Comparison of ENCODE assay signal across 24 mouse cellular contexts in genomic region chr14:102742331-102742730, GRCm38 (mm10).
"Had no signal": no experiment of that assay in that cellular context is flagged by ENCODE, and none has a peak within 500 bp of the region (broad histone marks: within the 10 kb centered on the region; RNA-seq: fewer than 3 reads in every experiment).

No protein-coding gene starts in this region.

- H3K9ac ChIP-seq: heart, embryonic 12.5 days; hindbrain, embryonic 12.5 days; hindbrain, embryonic 14.5 days; intestine, embryonic 15.5 days; limb, embryonic 12.5 days had no signal

- H3K4me2 ChIP-seq: heart, embryonic 12.5 days; hindbrain, embryonic 12.5 days; hindbrain, embryonic 14.5 days; intestine, embryonic 15.5 days; limb, embryonic 12.5 days had no signal

- H3K4me1 ChIP-seq: heart, embryonic 10.5 days; heart, embryonic 12.5 days; hindbrain, embryonic 10.5 days; hindbrain, embryonic 12.5 days; intestine, embryonic 15.5 days; limb, embryonic 12.5 days had no signal

- ATAC-seq: hindbrain, embryonic 16.5 days; inflammation-experienced regulatory T-cells, adult 6 months; intestine, embryonic 15.5 days; intestine, postnatal 0 days had no signal

- H3K27ac ChIP-seq: gastrocnemius, adult 2 months; heart, embryonic 10.5 days; hindbrain, embryonic 10.5 days; hindbrain, embryonic 12.5 days; hindbrain, embryonic 14.5 days; intestine, embryonic 15.5 days; limb, embryonic 10.5 days; limb, embryonic 12.5 days had no signal

- H3K27me3 ChIP-seq: heart, embryonic 12.5 days; hindbrain, embryonic 12.5 days; intestine, embryonic 15.5 days; limb, embryonic 12.5 days had no signal

- H3K4me3 ChIP-seq: gastrocnemius, adult 2 months; heart, embryonic 10.5 days; heart, embryonic 12.5 days; hindbrain, embryonic 10.5 days; hindbrain, embryonic 12.5 days; intestine, embryonic 15.5 days; limb, embryonic 10.5 days; limb, embryonic 12.5 days had no signal

- H3K36me3 ChIP-seq: heart, embryonic 10.5 days; heart, embryonic 12.5 days; hindbrain, embryonic 10.5 days; hindbrain, embryonic 12.5 days; intestine, embryonic 15.5 days; limb, embryonic 10.5 days; limb, embryonic 12.5 days had no signal

- DNase-seq: gastrocnemius, adult 2 months; gastrocnemius, postnatal 10 days; gastrocnemius, postnatal 25 days; heart, adult 18-20 months; heart, postnatal 10 days; heart, postnatal 4 days; kidney, adult 18-20 months; kidney, adult 8-10 months; kidney, postnatal 14 days; kidney, postnatal 36 days; layer of hippocampus, adult 9-11 months; layer of hippocampus, postnatal 36 days; liver had no signal

- H3K9me3 ChIP-seq: heart, embryonic 10.5 days; heart, embryonic 12.5 days; hindbrain, embryonic 10.5 days; hindbrain, embryonic 12.5 days; intestine, embryonic 15.5 days; limb, embryonic 10.5 days; limb, embryonic 12.5 days had no signal
